Mouse (Mus musculus): ENCODE results near the gene Dusp5. TPM values are rescaled to one million over a fixed set of nuclear protein-coding genes. Genes with fewer than 3 reads are reported as not detected.

The Dusp5 gene
- polyA plus RNA-seq, 1 experiment, result 22.5 TPM

DNA sequence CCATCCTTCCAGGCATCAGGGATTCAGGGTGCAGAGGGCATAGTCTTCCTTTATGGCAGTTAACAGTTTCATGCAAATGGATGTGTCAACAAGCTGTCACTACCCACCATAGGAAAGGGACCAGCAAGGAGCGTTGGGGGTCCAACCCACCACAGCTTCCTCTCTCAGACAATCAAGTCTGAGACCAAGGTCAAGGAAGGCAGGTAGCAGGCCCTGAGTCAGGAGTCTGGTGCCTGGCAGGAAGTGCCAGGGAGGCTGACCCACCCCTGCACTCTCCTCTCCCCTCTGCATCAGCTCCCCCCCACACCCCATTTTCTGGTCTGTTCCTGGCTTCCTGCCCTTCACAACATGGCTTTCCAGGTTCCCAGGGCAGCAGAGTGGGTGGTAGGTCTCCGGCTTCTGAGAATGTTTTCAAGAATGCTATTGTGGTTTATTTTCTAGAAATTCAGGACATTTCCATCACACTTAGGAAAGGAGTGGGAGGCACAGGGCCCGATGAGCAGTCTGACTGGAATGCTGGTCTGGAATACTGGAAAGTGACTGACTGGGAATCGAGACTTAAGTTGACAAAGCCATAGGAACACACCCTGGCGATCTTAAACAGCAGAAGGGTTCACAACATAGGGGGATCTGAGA is 26.2 kb downstream of the Dusp5 start:
- no peaks in the 10 kb centered on the region for H3K36me3 ChIP-seq (ENCODE audit: control insufficient read depth, insufficient read depth)
- no peaks in the 10 kb centered on the region for H3K79me3 ChIP-seq (ENCODE audit: low read depth)
- no peak overlapping the region for H3K4me3 ChIP-seq (ENCODE audit: insufficient read depth, poor library complexity, severe bottlenecking)
- TF ChIP-seq FOSL1 (IDR thresholded peaks at IDR 0.05; ENCODE audit: insufficient read depth, low read length, poor library complexity, severe bottlenecking) (peak; percentile 36), MYOG (IDR thresholded peaks at IDR 0.05; ENCODE audit: control insufficient read depth, extremely low read depth, insufficient read length) (no peak)
- H3K27me3 ChIP-seq (ENCODE audit: control insufficient read depth, insufficient read depth, insufficient read length), result no peaks in the 10 kb centered on the region
- no peak overlapping the region for H3ac ChIP-seq (ENCODE audit: control insufficient read depth, insufficient read length, low read depth)
- no peaks in the 10 kb centered on the region for H3K79me2 ChIP-seq (ENCODE audit: control insufficient read depth, insufficient read depth)

DNA sequence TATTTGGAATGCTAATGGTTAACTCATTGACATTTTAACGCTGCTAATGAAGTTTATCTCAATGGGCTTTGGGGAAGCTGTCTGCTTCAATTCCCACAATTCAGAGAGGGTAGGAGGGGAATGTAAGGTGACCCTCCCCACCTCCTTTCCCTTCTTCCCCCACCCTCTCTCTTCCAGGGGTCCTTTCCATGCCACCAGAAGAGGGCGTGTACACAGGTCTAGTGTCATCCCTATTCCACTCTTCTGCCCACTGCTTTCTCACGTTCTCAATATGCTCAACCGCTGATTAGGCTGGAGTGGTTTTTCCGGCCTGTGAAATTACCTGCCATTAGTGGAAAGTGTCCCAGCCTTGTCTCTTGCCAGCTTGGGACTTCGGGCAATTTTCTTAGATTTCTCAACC is 27.9 kb downstream of the Dusp5 start:
- H3K79me3 ChIP-seq (ENCODE audit: low read depth), result no peaks in the 10 kb centered on the region
- H3K36me3 ChIP-seq (ENCODE audit: control insufficient read depth, insufficient read depth), result no peaks in the 10 kb centered on the region
- H3ac ChIP-seq (ENCODE audit: control insufficient read depth, insufficient read length, low read depth), result no peak overlapping the region
- H3K4me3 ChIP-seq (ENCODE audit: insufficient read depth, poor library complexity, severe bottlenecking), result no peak overlapping the region
- no peaks in the 10 kb centered on the region for H3K27me3 ChIP-seq (ENCODE audit: control insufficient read depth, insufficient read depth, insufficient read length)
- no peaks in the 10 kb centered on the region for H3K79me2 ChIP-seq (ENCODE audit: control insufficient read depth, insufficient read depth)
- TF ChIP-seq CTCF (IDR thresholded peaks at IDR 0.05; ENCODE audit: control insufficient read depth, insufficient read depth, insufficient read length), result no peak
- TF ChIP-seq MYOG (IDR thresholded peaks at IDR 0.05; ENCODE audit: control insufficient read depth, extremely low read depth, insufficient read length), result no peak
- TF ChIP-seq USF1 (IDR thresholded peaks at IDR 0.05; ENCODE audit: low read depth), result no peak
- no peak for TF ChIP-seq CEBPB (IDR thresholded peaks at IDR 0.05; ENCODE audit: low read depth)
- no peak for TF ChIP-seq FOSL1 (IDR thresholded peaks at IDR 0.05; ENCODE audit: insufficient read depth, low read length, poor library complexity, severe bottlenecking)
- TF ChIP-seq MAX (IDR thresholded peaks at IDR 0.05), result no peak
- TF ChIP-seq MYOD1 (IDR thresholded peaks at IDR 0.05; ENCODE audit: control insufficient read depth, insufficient read length, low read depth), result no peak

DNA sequence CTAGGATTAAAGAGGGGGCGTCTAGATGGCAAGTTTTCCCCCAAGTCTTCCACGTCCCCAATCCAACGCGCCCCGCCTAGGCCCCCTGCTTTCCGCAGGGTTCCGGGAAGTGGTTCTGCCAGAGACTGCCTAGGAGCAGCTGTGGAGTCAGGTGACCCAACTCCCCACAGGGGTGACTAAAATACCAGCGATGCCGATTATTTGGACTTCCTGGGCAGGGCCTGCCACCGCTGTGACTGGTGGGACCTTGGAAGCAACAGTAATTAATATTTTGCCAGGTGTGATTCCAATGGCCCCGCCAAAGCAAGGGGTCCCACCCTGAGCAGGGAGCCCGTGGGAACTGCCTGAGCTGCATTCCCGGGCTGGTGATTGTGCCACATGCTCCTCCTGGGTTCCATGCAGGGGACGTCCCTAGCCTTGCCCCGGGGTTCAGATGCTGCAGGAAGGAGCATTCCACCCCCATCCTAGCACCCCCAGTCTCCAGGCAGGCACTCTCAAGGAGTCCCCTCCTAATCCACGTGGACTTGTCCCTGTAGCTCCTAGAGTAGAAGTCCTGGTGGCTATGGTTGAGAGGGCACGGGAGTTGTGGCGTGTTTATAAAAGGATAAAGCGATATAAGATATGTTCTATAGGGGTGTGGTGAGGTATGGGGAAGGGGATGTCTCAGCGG is 28.5 kb downstream of the Dusp5 start:
- H3K4me3 ChIP-seq (ENCODE audit: insufficient read depth, poor library complexity, severe bottlenecking), result no peak overlapping the region
- TF ChIP-seq CEBPB (IDR thresholded peaks at IDR 0.05; ENCODE audit: low read depth) (no peak), MYOD1 (IDR thresholded peaks at IDR 0.05; ENCODE audit: control insufficient read depth, insufficient read length, low read depth) (peak; percentile 83), FOSL1 (IDR thresholded peaks at IDR 0.05; ENCODE audit: insufficient read depth, low read length, poor library complexity, severe bottlenecking) (no peak), USF1 (IDR thresholded peaks at IDR 0.05; ENCODE audit: low read depth) (peak; percentile 79)
- no peaks in the 10 kb centered on the region for H3K79me3 ChIP-seq (ENCODE audit: low read depth)
- H3K27me3 ChIP-seq (ENCODE audit: control insufficient read depth, insufficient read depth, insufficient read length), result no peaks in the 10 kb centered on the region
- H3K79me2 ChIP-seq (ENCODE audit: control insufficient read depth, insufficient read depth), result no peaks in the 10 kb centered on the region
- no peak overlapping the region for H3ac ChIP-seq (ENCODE audit: control insufficient read depth, insufficient read length, low read depth)
- no peaks in the 10 kb centered on the region for H3K36me3 ChIP-seq (ENCODE audit: control insufficient read depth, insufficient read depth)

DNA sequence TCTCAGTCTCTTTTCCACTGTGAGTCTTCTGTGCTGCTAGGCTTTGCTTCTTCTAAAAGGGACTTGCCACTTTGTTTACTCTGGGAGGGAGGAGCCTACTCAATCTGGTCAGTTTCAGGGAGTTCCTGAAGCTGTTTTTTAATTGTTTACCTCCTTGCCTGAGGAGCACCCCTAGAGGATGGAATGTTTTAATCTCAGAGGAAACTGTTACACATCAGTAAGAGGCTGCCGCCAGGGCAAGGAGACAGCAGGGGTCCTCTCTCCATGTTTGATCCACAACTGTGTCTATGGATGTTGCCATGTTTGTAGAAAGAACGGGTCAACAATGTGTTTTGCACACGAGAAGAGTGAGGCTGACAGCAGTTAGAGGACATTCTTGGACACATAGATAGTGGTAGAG is 31.5 kb downstream of the Dusp5 start:
- Histone ChIP-seq H3ac (ENCODE audit: control insufficient read depth, insufficient read length, low read depth) (no peak overlapping the region), H3K27me3 (ENCODE audit: control insufficient read depth, insufficient read depth, insufficient read length) (no peaks in the 10 kb centered on the region), H3K36me3 (ENCODE audit: control insufficient read depth, insufficient read depth) (no peaks in the 10 kb centered on the region), H3K4me3 (ENCODE audit: insufficient read depth, poor library complexity, severe bottlenecking) (no peak overlapping the region), H3K79me3 (ENCODE audit: low read depth) (no peaks in the 10 kb centered on the region), H3K79me2 (ENCODE audit: control insufficient read depth, insufficient read depth) (no peaks in the 10 kb centered on the region)
- TF ChIP-seq MYOG (IDR thresholded peaks at IDR 0.05; ENCODE audit: control insufficient read depth, extremely low read depth, insufficient read length), result no peak
- no peak for TF ChIP-seq MYOD1 (IDR thresholded peaks at IDR 0.05; ENCODE audit: control insufficient read depth, insufficient read length, low read depth)
- TF ChIP-seq FOSL1 (IDR thresholded peaks at IDR 0.05; ENCODE audit: insufficient read depth, low read length, poor library complexity, severe bottlenecking), result no peak
- TF ChIP-seq MAX (IDR thresholded peaks at IDR 0.05), result no peak
- TF ChIP-seq CTCF (IDR thresholded peaks at IDR 0.05; ENCODE audit: control insufficient read depth, insufficient read depth, insufficient read length), result no peak
- TF ChIP-seq CEBPB (IDR thresholded peaks at IDR 0.05; ENCODE audit: low read depth), result no peak
- TF ChIP-seq USF1 (IDR thresholded peaks at IDR 0.05; ENCODE audit: low read depth), result no peak

DNA sequence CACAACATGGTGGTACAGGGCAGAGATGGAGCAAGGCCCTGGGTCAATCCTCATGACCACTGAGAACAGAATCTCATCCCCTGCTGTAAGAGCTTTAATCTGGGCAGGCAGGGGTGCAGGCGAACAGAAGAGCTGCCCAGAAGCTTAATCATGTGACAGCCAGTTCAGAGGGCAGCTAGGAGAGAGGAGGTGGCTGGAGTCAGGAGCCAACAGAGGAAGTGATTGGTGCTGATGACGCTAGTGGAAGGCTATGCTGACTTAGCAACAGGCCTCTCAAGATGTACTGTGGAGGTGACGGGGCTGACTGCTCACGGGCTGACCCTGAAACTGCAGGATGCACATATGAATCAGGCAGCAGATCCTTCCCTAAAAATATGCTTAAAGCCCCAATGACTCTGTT is 35.3 kb downstream of the Dusp5 start:
- Histone ChIP-seq H3K79me2 (ENCODE audit: control insufficient read depth, insufficient read depth) (no peaks in the 10 kb centered on the region), H3K4me3 (ENCODE audit: insufficient read depth, poor library complexity, severe bottlenecking) (no peak overlapping the region)
- TF ChIP-seq USF1 (IDR thresholded peaks at IDR 0.05; ENCODE audit: low read depth), result no peak
- TF ChIP-seq CEBPB (IDR thresholded peaks at IDR 0.05; ENCODE audit: low read depth), result no peak
- TF ChIP-seq MYOD1 (IDR thresholded peaks at IDR 0.05; ENCODE audit: control insufficient read depth, insufficient read length, low read depth), result no peak
- no peak for TF ChIP-seq CTCF (IDR thresholded peaks at IDR 0.05; ENCODE audit: control insufficient read depth, insufficient read depth, insufficient read length)
- no peak for TF ChIP-seq MYOG (IDR thresholded peaks at IDR 0.05; ENCODE audit: control insufficient read depth, extremely low read depth, insufficient read length)
- TF ChIP-seq FOSL1 (IDR thresholded peaks at IDR 0.05; ENCODE audit: insufficient read depth, low read length, poor library complexity, severe bottlenecking), result no peak
- no peak for TF ChIP-seq MAX (IDR thresholded peaks at IDR 0.05)

More for the DNA sequence above, 35.3 kb downstream of the Dusp5 start:
- no peaks in the 10 kb centered on the region for H3K27me3 ChIP-seq (ENCODE audit: control insufficient read depth, insufficient read depth, insufficient read length)
- no peaks in the 10 kb centered on the region for H3K36me3 ChIP-seq (ENCODE audit: control insufficient read depth, insufficient read depth)
- no peaks in the 10 kb centered on the region for H3K79me3 ChIP-seq (ENCODE audit: low read depth)
- no peak overlapping the region for H3ac ChIP-seq (ENCODE audit: control insufficient read depth, insufficient read length, low read depth)
